ENCODE assay signal across 26 mouse cellular contexts in genomic region chr11:43696623-43697022, GRCm38 (mm10). TPM values are rescaled to one million over a fixed set of nuclear protein-coding genes. Genes with fewer than 3 reads are reported as not detected.
DNase-seq lines count a peak whose midpoint lies in the region; ATAC-seq and TF ChIP-seq lines count a peak whose summit lies in the region.
"Had no signal": no experiment of that assay in that cellular context is flagged by ENCODE, and none has a peak within 500 bp of the region (broad histone marks: within the 10 kb centered on the region; RNA-seq: fewer than 3 reads in every experiment).

No protein-coding gene starts in this region.

- H3K9ac ChIP-seq in CH12.LX (ENCODE audit: insufficient read depth, low read depth) = no peak overlapping the region
- H3K9ac ChIP-seq in hindbrain, postnatal 0 days (replicated peaks; ENCODE audit: low read length) = no peak overlapping the region
- H3K9ac ChIP-seq: embryonic facial prominence, embryonic 13.5 days; embryonic facial prominence, embryonic 15.5 days; forebrain, embryonic 12.5 days had no signal

- no peak for TF ChIP-seq POLR2A in CH12.LX (IDR thresholded peaks at IDR 0.05; ENCODE audit: low read depth, low read length)

- dilution Hi-C loops in CH12.LX (cut with MboI; ENCODE audit: extremely low pct_ligation_motif_present, extremely low pct_unique_long_range_greater_than_20kb, low sequenced_read_pairs) = no loop called here

- intact Hi-C loops in heart, postnatal 14 days (cut with DNase I) = no loop called here

- in situ Hi-C loops in CH12.LX (cut with MboI; ENCODE audit: low pct_ligation_motif_present, low pct_unique_long_range_greater_than_20kb, low sequenced_read_pairs) = no loop called here

- no peak overlapping the region for H3K4me3 ChIP-seq in CH12.LX (replicated peaks in 1 of 3; ENCODE audit: low read depth in 2 of 3, low read length in 2 of 3, poor library complexity in 1 of 3)
- no peak overlapping the region for H3K4me3 ChIP-seq in hindbrain, postnatal 0 days (ENCODE audit: low read length)
- H3K4me3 ChIP-seq: embryonic facial prominence, embryonic 13.5 days; embryonic facial prominence, embryonic 15.5 days; erythroblast, embryonic 14.5 days; forebrain, embryonic 10.5 days; forebrain, embryonic 12.5 days had no signal

- peaks cover 28 to 84% of the 10 kb centered on the region in 2 experiments for H3K36me3 ChIP-seq in CH12.LX (replicated peaks in 1 of 2; ENCODE audit: control insufficient read depth in 1 of 2, insufficient read depth in 1 of 2, low read length in 1 of 2)
- peaks cover 18% of the 10 kb centered on the region for H3K36me3 ChIP-seq in hindbrain, postnatal 0 days (ENCODE audit: insufficient read depth, low read length)

- TF ChIP-seq EP300 in CH12.LX (IDR thresholded peaks at IDR 0.05; ENCODE audit: low read length) = peak; percentile 21; the same call in 1 of the 2 replicates

- peaks cover 7% of the 10 kb centered on the region for H3K79me2 ChIP-seq in CH12.LX (replicated peaks; ENCODE audit: control insufficient read depth, extremely low read depth, insufficient read depth, poor library complexity, severe bottlenecking)

- TF ChIP-seq RAD21 in CH12.LX (IDR thresholded peaks at IDR 0.05; ENCODE audit: low read depth, low read length) = no peak

- peak; percentile 7 for DNase-seq in heart, adult 11 months
- DNase-seq in heart, postnatal 14 days = no peak
- DNase-seq in CH12.LX (ENCODE audit: extremely low read depth) (peak; percentile 13), R1 (ENCODE audit: low read depth, low spot score) (peak; percentile 92)
- no peak for DNase-seq in embryo, embryonic 9.5 days (ENCODE audit: extremely low spot score)
- no peak for DNase-seq in hindbrain, postnatal 0 days (ENCODE audit: low spot score)
- DNase-seq: adrenal gland, adult 8-10 months; adrenal gland, postnatal 14 days; adrenal gland, postnatal 36 days; B cell, adult 2 months; cerebellum, adult 11-12 months; cerebellum, adult 2 months; cerebellum, adult 9-10 months; cerebellum, postnatal 10 days; cerebellum, postnatal 25 days had no signal

- no peaks in the 10 kb centered on the region for H3K9me3 ChIP-seq in CH12.LX (replicated peaks; ENCODE audit: low read length)
- no peaks in the 10 kb centered on the region for H3K9me3 ChIP-seq in hindbrain, postnatal 0 days (ENCODE audit: low read length)
- H3K9me3 ChIP-seq: embryonic facial prominence, embryonic 13.5 days; embryonic facial prominence, embryonic 15.5 days; forebrain, embryonic 10.5 days; forebrain, embryonic 12.5 days; G1E had no signal

- no peak for TF ChIP-seq CTCF in CH12.LX (conservative IDR thresholded peaks at IDR 0.05 in 1 of 2, IDR thresholded peaks at IDR 0.05 in 1 of 2; ENCODE audit: low read depth in 2 of 2, low read length in 2 of 2)
- TF ChIP-seq CTCF in hindbrain, postnatal 0 days (IDR thresholded peaks at IDR 0.05; ENCODE audit: low read depth) = no peak

- ATAC-seq in hindbrain, postnatal 0 days = no peak
- ATAC-seq: activated CD4-positive, CD25-positive, alpha-beta regulatory T cell, adult 4 months; CD4-positive, CD25-positive, alpha-beta regulatory T cell, adult 4 months; forebrain, embryonic 14.5 days; forebrain, embryonic 16.5 days had no signal

- WGBS in hindbrain, postnatal 0 days = 83% methylated on average over 4 of the region's 4 CpGs

- no peak overlapping the region for H3K27ac ChIP-seq in CH12.LX (ENCODE audit: insufficient read depth, low read depth)
- no peak overlapping the region for H3K27ac ChIP-seq in hindbrain, postnatal 0 days
- H3K27ac ChIP-seq: embryonic facial prominence, embryonic 13.5 days; embryonic facial prominence, embryonic 15.5 days; forebrain, embryonic 10.5 days; forebrain, embryonic 12.5 days had no signal

- H3K4me2 ChIP-seq in CH12.LX (ENCODE audit: insufficient read depth, low read depth, poor library complexity, severe bottlenecking) = no peak overlapping the region
- no peak overlapping the region for H3K4me2 ChIP-seq in hindbrain, postnatal 0 days (ENCODE audit: low read depth, low read length)
- H3K4me2 ChIP-seq: embryonic facial prominence, embryonic 13.5 days; embryonic facial prominence, embryonic 15.5 days; forebrain, embryonic 12.5 days had no signal

- H3K4me1 ChIP-seq in CH12.LX (ENCODE audit: control insufficient read depth in 1 of 2, insufficient read depth in 2 of 2) = peaks cover 4 to 13% of the 10 kb centered on the region in 2 experiments; a peak in 3 of 4 replicates
- H3K4me1 ChIP-seq in hindbrain, postnatal 0 days (ENCODE audit: insufficient read depth, low read length) = no peaks in the 10 kb centered on the region

- H3K27me3 ChIP-seq in CH12.LX (replicated peaks) = no peaks in the 10 kb centered on the region
- H3K27me3 ChIP-seq in hindbrain, postnatal 0 days (ENCODE audit: insufficient read depth, low read length) = no peaks in the 10 kb centered on the region
- H3K27me3 ChIP-seq: embryonic facial prominence, embryonic 13.5 days; embryonic facial prominence, embryonic 15.5 days; forebrain, embryonic 12.5 days; Patski had no signal

TF ChIP-seq in CH12.LX, 34 proteins besides CTCF, POLR2A, EP300 and RAD21:
- TF ChIP-seq JUND (conservative IDR thresholded peaks at IDR 0.05; ENCODE audit: low read depth, low read length) = 0 out of 2 replicates have a peak, but pooled peaks have one; percentile 23
- peak; percentile 81 for TF ChIP-seq IRF4 (IDR thresholded peaks at IDR 0.05; ENCODE audit: low read depth, low read length)
- no peak for TF ChIP-seq ZMIZ1 (IDR thresholded peaks at IDR 0.05; ENCODE audit: low read depth, low read length)
- TF ChIP-seq MXI1 (IDR thresholded peaks at IDR 0.05; ENCODE audit: low read depth, low read length) = 0 out of 2 replicates have a peak, but pooled peaks have one; percentile 29
- no peak for TF ChIP-seq POLR2AphosphoS2 (IDR thresholded peaks at IDR 0.05; ENCODE audit: low read depth, low read length)
- peak; percentile 20; the same call in 1 of the 2 replicates for TF ChIP-seq SIN3A (IDR thresholded peaks at IDR 0.05; ENCODE audit: low read length)

RNA-seq across cellular contexts. Expression of gene Pwwp2a, which starts 14.8 kb away (rescaled TPM):
- total RNA-seq in heart, postnatal 14 days (2021) = 10 to 100 TPM; 26.1 to 27.7 TPM
- 15.2 and 16.7 TPM in 2 replicates for total RNA-seq in CH12.LX (2012; rRNA removed)
- total RNA-seq in CH12.LX (2014; rRNA removed) = 11.5 and 13.0 TPM in 2 replicates
- polyA plus RNA-seq in CH12.LX (2012; ENCODE audit: insufficient read length, low read depth) = 26.8 and 31.0 TPM in 2 replicates
- total RNA-seq in hindbrain, postnatal 0 days (2014; rRNA removed) = 24.0 and 25.4 TPM in 2 replicates
- polyA plus RNA-seq in hindbrain, postnatal 0 days (2015; fragmentation: Nextera tagmentation; extraction: Ambion mirVana) = 19.4 and 21.1 TPM in 2 replicates

RNA-seq across cellular contexts. Expression of gene Ttc1, which starts 51.2 kb away (rescaled TPM):
- total RNA-seq in heart, postnatal 14 days (2021) = 10 to 100 TPM; 43.6 to 48.4 TPM
- total RNA-seq in CH12.LX (2012; rRNA removed) (74.8 and 93.4 TPM in 2 replicates), CH12.LX (2014; rRNA removed) (138 and 159 TPM in 2 replicates)
- polyA plus RNA-seq in CH12.LX (2012; ENCODE audit: insufficient read length, low read depth) = 100 and 114 TPM in 2 replicates
- total RNA-seq in hindbrain, postnatal 0 days (2014; rRNA removed) = 22.1 and 33.6 TPM in 2 replicates
- polyA plus RNA-seq in hindbrain, postnatal 0 days (2015; fragmentation: Nextera tagmentation; extraction: Ambion mirVana) = 78.8 and 82.5 TPM in 2 replicates

Comparison
In these comparisons a context has a peak if more than half of its experiments do, and no peak if none do; other contexts are left out.
1. DNase-seq: peak in heart, adult 11 months (single experiment), CH12.LX (single experiment) and R1 (single experiment); none in heart, postnatal 14 days (0 of 2), embryo, embryonic 9.5 days (single experiment) and hindbrain, postnatal 0 days (single experiment).